Mouse (Mus musculus): ENCODE measurements around the gene Slc25a21.

Gene Slc25a21

GRCm38 (mm10) chr12:56890891-56891726 lies 306.2 kb downstream of the Slc25a21 start:
- no peak for DNase-seq (ENCODE audit: low spot score in 2 of 2)

DNA sequence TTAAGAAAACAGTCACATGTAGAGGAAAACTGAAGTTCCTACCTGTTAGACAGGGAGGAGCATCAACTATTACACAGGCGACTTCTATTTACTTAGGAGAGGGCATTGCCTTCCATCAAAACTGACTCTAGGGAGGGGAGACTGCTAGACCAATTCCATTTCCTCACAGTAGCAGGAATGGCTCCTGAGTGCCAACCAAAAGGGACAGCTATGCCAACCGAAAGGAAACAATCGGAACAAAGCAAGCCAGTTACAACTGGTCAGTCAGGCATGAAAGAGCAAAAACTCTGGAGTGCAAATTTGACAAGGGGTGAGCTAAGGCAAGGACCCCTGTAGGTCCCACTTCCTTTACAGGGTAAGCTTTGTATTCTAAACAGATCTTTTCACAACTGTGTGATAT lies 319.5 kb downstream of the Slc25a21 start:
- no peak for DNase-seq (ENCODE audit: low spot score in 2 of 2)

GRCm38 (mm10) chr12:56876549-56876948 lies 320.7 kb downstream of the Slc25a21 start:
- no peak for DNase-seq (ENCODE audit: low spot score in 2 of 2)

DNA sequence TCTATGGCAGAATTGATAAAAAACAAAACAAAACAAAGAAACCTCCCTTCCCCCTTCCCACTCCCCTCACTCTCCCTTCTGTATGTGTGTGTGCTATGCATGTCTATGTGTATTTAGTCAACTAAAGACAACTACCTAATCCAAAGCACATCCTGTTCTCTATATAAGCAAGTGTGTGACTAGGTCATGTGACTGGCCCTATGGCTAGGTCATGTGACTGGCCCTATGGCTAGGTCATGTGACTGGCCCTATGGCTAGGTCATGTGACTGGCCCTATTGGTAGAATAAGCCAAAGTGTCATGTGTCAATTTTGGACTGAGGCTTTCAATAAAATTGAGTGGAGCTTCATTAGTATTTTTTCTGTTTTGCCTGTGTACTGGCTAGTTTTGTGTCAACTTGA lies 324.1 kb downstream of the Slc25a21 start:
- DNase-seq (ENCODE audit: low spot score in 2 of 2) = no peak

GRCm38 (mm10) chr12:56870569-56870968 lies 326.7 kb downstream of the Slc25a21 start:
- no peak for DNase-seq (ENCODE audit: low spot score in 2 of 2)

DNA sequence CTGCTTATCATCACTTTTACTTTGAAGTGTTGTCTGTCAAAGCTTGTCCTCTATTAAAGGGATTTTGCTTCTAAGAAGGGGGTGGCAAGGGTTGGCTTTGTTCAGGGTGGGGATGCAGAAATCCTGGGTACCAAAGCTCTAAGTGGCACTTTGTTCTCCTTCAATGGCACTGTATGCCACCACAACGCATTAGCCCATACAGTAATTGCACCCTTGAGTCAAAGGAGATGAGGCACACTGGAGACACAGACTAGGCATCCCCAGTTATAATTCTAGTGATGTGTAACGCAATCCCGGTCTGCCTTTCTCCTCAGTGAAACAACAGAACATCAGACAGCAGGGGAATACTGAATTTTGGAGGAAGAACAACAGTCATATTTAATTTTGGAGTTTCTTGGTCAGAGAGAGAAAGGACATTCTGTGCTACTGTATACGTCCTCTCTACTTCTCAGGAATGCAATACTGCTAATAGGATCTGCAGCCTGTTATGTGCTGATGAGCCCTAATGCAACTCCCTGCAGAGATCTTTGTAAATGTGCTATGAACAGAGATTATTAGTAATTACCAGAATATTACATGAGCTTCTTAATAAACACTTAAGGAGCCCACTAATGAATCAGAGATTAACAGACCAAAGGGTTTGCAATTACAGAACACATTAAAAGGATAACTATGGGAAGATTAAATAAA lies 333.3 kb downstream of the Slc25a21 start:
- DNase-seq (ENCODE audit: low spot score in 2 of 2) = no peak

DNA sequence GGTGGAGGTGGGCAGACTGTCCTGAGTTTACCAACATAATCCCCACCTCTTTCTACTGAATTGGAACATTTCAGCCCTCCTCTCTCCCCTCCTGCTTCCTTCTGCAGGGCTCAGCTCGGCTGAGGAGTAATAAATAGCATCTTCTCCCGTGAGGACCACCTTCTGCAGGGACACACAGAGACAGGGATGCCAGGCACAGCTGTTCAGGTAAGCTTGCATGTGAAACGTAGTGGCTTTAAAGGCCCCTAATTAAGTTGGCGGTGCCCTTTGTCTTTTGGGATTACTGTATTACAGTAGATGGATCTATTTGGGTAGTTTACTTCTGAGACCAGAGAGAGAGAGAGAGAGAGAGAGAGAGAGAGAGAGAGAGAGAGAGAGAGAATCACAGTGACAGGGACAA lies 344.6 kb downstream of the Slc25a21 start:
- DNase-seq (ENCODE audit: low spot score in 2 of 2) = no peak

- DNase-seq (ENCODE audit: low spot score in 2 of 2) = no peak
Measured at GRCm38 (mm10) chr12:56851464-56851863, 345.8 kb downstream of the Slc25a21 start.

GRCm38 (mm10) chr12:56829945-56830344 lies 367.3 kb downstream of the Slc25a21 start:
- DNase-seq (ENCODE audit: low spot score in 2 of 2) = no peak

DNA sequence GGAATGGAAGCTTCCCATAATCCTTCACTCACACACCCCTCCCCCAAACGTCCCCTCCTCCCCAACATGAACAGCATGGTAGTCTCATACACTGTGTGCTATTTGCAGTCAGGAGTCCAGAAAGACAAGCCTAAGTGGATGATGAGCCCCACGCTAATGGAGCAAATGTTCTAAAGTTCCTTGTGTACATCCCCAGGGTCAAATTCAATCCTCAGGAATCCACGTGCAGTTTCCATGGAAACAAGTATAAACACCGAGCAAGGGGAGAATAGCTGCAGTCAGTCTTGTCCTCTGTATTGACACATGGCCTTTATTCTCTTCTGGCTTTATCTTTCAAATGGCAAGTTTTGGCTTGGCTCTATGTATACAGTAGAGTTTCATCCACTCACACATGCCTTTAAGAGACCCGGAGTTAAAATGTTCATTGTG lies 367.8 kb downstream of the Slc25a21 start:
- DNase-seq (ENCODE audit: low spot score in 2 of 2) = no peak

DNA sequence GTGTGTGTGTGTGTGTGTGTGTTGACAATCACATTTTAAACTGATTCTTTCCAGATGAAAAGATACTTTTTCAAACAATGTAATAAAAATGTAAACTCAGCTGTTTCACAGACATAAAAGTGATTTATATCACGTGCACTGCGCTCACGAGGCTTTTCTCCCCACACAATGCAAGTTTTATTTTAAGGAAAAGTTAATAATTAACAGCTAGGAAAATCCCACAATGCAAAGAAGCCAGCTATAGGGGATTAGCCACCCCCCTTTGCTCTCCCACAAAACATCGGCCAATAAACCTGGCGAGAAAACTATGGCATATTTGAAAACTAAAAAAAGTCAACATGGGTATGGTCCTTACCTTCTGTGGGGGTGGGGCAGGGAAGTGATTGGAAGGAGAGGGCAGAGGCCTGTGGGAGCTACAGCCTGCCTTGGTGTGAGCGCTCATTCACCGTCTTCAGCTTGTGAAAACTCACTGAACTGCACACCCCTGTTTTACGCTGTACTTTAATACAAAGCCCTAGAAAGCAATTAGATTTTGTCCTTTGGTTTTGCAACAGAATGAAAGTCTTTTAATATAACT lies 369.4 kb downstream of the Slc25a21 start:
- no peak for DNase-seq (ENCODE audit: low spot score in 2 of 2)

DNA sequence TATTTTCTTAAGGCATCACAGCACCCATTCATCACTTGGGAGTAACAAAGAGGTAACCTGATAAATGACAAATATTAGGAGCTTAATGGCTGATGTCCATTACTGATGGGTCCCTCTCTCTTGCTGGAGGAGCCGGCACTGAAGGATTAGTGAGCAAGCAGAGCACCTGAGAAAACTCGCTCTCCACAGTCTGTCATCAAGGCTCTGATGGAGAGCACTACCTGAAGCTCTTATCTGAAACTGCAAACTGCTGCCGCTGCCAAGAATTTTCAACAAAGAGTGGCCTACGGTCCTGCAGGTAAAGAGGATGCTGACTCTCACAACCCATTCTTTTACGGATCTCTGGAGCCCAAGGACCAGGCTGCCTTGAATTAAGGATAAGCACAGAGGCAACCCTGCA lies 372.6 kb downstream of the Slc25a21 start:
- no peak for DNase-seq (ENCODE audit: low spot score in 2 of 2)

DNA sequence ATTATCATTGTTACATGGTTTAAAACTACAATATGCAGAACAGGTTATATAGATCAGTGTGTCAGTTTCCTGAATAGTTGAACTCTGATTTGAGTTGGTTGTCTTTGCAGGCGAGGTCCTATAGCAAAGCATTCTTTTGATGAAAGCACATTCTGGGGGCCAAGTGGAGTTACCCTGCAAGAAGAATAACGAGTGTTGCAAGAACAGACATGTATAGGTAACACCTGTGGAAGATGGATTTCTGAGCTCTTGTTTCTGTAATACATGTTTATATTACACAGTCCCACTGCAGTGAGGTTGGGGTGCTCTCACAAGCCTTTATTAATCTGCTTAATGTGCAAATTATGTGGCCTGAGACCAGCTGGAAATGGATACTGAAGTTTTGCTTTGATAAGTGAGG lies 375.1 kb downstream of the Slc25a21 start:
- DNase-seq (ENCODE audit: low spot score in 2 of 2) = no peak

GRCm38 (mm10) chr12:56820604-56821003 lies 376.7 kb downstream of the Slc25a21 start:
- DNase-seq (ENCODE audit: low spot score in 2 of 2) = no peak

DNA sequence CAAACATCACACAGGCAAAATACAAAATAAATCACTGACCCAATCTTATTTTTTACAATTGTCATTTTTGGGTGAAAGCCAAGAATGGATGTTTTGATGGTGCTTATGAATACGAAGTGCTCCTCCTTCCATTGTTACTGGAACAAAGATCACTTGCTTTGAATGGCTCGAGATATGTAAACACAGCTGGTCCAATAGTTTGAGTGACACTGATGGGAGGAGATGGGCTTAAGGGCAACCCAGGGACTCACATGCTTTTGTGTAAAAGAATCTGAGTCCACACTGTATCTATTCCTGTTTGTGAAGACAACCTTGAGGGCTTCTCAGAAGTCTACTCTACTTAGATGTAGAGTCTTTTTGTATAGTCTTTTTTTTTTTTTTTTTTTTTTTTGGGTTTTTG lies 389.8 kb downstream of the Slc25a21 start:
- DNase-seq (ENCODE audit: low spot score in 2 of 2) = no peak

GRCm38 (mm10) chr12:56807078-56807477 lies 390.2 kb downstream of the Slc25a21 start:
- no peak for DNase-seq (ENCODE audit: low spot score in 2 of 2)

DNA sequence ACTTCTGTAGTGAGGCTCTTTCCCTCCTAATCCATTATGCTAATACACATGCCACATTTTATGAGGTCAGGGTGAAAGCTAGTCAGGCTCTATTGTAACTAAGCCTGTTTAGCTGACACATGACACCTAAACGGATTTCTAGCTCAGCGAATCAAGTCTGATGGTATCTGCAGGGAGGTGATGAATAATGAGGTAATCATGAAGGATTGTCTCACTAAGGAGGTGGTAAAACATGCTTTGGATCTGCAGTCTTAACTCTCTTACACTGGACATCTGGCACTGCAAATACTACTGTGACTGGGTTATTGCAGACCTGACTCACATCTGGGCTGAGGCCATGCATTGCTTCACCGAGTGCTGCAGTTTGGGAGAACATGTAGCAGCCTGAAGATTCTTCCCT lies 392.8 kb downstream of the Slc25a21 start:
- no peak for DNase-seq (ENCODE audit: low spot score in 2 of 2)

DNA sequence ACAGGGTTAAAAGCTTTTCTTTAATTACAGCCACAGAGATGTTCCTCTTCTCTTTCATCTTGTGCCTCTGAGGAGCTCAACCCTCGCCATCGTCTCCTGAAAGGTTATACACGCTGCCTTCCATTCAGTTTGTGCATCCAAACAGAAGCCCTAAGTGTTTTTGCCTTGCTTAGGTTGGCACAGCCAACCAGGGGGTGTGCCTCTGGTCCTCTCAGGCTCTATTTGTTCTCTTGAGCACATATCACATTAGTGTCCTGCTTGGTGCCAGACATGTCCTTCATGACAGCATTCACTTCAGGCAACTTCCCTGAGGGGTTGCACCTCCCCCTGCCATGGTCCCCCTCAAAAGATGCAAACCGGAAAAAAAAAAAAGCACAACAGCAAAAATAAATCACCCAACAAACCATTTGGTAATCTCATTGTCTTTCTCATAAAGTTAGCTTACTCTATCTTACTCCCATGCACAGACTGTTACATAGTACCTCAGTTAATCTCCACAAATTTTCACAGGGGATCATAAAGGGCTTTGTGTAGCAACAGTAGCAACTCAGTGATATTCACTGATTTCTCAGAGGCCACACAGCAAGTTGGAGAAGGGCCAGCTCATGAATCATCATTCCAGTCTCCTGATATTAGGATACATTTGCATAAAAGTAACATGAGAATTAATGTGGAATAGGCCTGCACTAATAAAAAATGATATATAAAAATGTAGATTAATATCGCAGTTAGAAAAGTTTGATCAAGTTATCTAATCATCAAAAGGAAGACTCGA lies 398.4 kb downstream of the Slc25a21 start:
- no peak for DNase-seq (ENCODE audit: low spot score in 2 of 2)

DNA sequence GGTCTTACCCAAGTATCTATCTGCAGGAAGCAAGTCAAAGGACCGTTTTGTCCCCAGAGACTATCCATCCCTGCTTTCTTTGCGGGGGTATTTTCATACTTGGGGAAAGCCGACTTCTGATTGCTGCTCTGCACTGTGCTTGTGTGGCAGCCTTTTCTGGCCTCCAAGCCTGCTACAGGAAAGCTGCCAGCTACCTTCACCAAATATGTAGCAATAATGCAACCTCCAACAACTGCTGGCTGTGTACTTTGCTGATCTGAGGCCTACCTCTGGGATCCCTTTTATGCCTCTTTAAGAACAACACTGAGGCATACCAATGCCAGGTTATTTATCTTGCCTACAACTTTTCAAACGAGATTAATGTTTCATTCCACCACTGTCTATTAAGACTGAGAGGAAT lies 408.0 kb downstream of the Slc25a21 start:
- no peak for DNase-seq (ENCODE audit: low spot score in 2 of 2)

- no peak for DNase-seq (ENCODE audit: low spot score in 2 of 2)
Measured at GRCm38 (mm10) chr12:56785250-56785649, 412.0 kb downstream of the Slc25a21 start.

- no peak for DNase-seq (ENCODE audit: low spot score in 2 of 2)
Measured at GRCm38 (mm10) chr12:56781196-56781595, 416.1 kb downstream of the Slc25a21 start.

- no peak for DNase-seq (ENCODE audit: low spot score in 2 of 2)
Measured at GRCm38 (mm10) chr12:56779621-56780020, 417.7 kb downstream of the Slc25a21 start.
